In the genomic region with DNA sequence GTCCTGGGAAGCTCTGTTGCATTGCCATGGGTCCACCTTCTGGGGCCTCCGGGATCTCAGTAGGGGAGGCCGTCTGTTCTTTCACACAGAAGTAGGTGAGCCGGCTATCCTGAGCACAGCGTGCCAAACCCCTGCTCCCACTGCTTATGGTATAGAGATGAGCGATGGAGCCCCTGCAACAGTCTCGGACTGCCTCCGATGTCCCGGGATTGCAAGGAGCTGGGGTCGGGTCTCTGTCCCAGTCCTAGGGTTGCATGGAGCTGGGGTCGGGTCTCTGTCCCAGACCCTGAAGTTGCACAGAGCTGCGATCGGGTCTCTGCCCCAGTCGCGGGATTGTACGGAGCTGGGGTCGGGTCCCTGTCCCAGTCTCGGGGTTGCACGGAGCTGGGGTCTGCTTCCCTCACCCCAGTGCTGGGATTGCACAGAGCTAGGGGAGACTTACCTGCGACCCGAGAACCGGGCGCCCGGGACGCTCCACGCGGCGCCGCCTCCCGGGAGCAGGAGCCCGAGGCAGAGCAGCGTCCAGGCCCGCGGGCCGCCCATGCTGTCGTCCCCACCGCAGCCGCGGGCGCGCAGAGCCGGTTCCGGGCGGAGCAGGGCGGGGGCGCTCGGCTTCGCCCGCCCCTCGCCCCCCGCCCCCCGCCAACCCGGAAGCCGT, we compare ENCODE assay signal across 8 mouse cellular contexts. TPM values are rescaled to one million over a fixed set of nuclear protein-coding genes. Genes with fewer than 3 reads are reported as not detected.
DNase-seq lines count a peak whose midpoint lies in the region; ATAC-seq and TF ChIP-seq lines count a peak whose summit lies in the region.

Gene Emid1, minus strand, starts transcription at position 578 of the 658 bp plus-strand sequence.

- peak within 1 kb of the TSS; percentile 64 for H3K4me3 ChIP-seq in heart, embryonic 13.5 days
- H3K4me3 ChIP-seq in ES-E14 (ENCODE audit: insufficient read depth in 1 of 2, low read depth in 1 of 2, low read length in 2 of 2, poor library complexity in 1 of 2, severe bottlenecking in 1 of 2) = peak within 1 kb of the TSS; percentile 75 to 80
- peak within 1 kb of the TSS; percentile 42 for H3K4me3 ChIP-seq in embryonic fibroblast, embryonic 13.5 days (ENCODE audit: insufficient read depth, low read length)
- H3K4me3 ChIP-seq in intestine, embryonic 15.5 days (replicated peaks) = peak within 1 kb of the TSS; percentile 60

- H3K36me3 ChIP-seq in heart, embryonic 13.5 days = no peaks in the 10 kb centered on the region
- no peaks in the 10 kb centered on the region for H3K36me3 ChIP-seq in ES-E14 (ENCODE audit: control insufficient read depth, insufficient read depth, low read length, poor library complexity, severe bottlenecking)
- H3K36me3 ChIP-seq in intestine, embryonic 15.5 days = no peaks in the 10 kb centered on the region

- peak within 1 kb of the TSS; percentile 83 for H3K9ac ChIP-seq in heart, embryonic 13.5 days
- peak within 1 kb of the TSS; percentile 74 for H3K9ac ChIP-seq in ES-E14 (ENCODE audit: insufficient read depth, low read depth, low read length, poor library complexity, severe bottlenecking)
- peak within 1 kb of the TSS; percentile 81 for H3K9ac ChIP-seq in intestine, embryonic 15.5 days

- no peak for TF ChIP-seq CTCF in embryonic fibroblast, embryonic 13.5 days (IDR thresholded peaks at IDR 0.05; ENCODE audit: borderline replicate concordance, insufficient read depth, low read length)

- in situ Hi-C loops in ES-E14 (cut with MboI; ENCODE audit: low sequenced_read_pairs in 2 of 2, unreplicated experiment in 2 of 2) = no loop called here

- peaks cover 36% of the 10 kb centered on the region for H3K27me3 ChIP-seq in heart, embryonic 13.5 days (replicated peaks)
- H3K27me3 ChIP-seq in intestine, embryonic 15.5 days (replicated peaks) = no peaks in the 10 kb centered on the region

- peaks cover 34% of the 10 kb centered on the region for H3K4me1 ChIP-seq in heart, embryonic 13.5 days
- peaks cover 0 to 2% of the 10 kb centered on the region in 2 experiments; a peak in 1 of 4 replicates for H3K4me1 ChIP-seq in ES-E14 (ENCODE audit: control insufficient read depth in 2 of 2, insufficient read depth in 2 of 2, low read length in 2 of 2, poor library complexity in 1 of 2)
- no peaks in the 10 kb centered on the region for H3K4me1 ChIP-seq in embryonic fibroblast, embryonic 13.5 days (ENCODE audit: control insufficient read depth, insufficient read depth, low read length)
- peaks cover 44% of the 10 kb centered on the region for H3K4me1 ChIP-seq in intestine, embryonic 15.5 days (replicated peaks)

- WGBS in heart, embryonic 13.5 days = 2% methylated on average over 38 of the region's 53 CpGs
- WGBS in intestine, embryonic 15.5 days = under 1% methylated on average over 53 of the region's 53 CpGs

- TF ChIP-seq POLR2A in embryonic fibroblast, embryonic 13.5 days (IDR thresholded peaks at IDR 0.05; ENCODE audit: low read depth, low read length) = no peak

- peak within 1 kb of the TSS; percentile 96 for H3K4me2 ChIP-seq in heart, embryonic 13.5 days
- peak within 1 kb of the TSS; percentile 93 for H3K4me2 ChIP-seq in intestine, embryonic 15.5 days (replicated peaks)

- DNase-seq in heart, adult 9 months (ENCODE audit: low spot score in 2 of 2) = no peak
- no peak for DNase-seq in ES-E14 (ENCODE audit: low read depth, low spot score)
- DNase-seq in thymus, postnatal 10 days (ENCODE audit: low spot score in 2 of 2) = peak; percentile 25 to 63
- DNase-seq in left cerebral cortex, adult 9 months (ENCODE audit: low spot score in 2 of 2) = no peak

- no peak; the same call in 1 of the 2 replicates for ATAC-seq in heart, embryonic 13.5 days (ENCODE audit: extremely low read depth, insufficient number of reproducible peaks, low FRiP score, low TSS enrichment)
- peak; percentile 46 for ATAC-seq in intestine, embryonic 15.5 days
- ATAC-seq in megakaryocyte, adult 5-6 weeks (ENCODE audit: poor library complexity, severe bottlenecking) = 0 out of 2 replicates have a peak, but pooled peaks have one; percentile 35

- H3K9me3 ChIP-seq in heart, embryonic 13.5 days = no peaks in the 10 kb centered on the region
- H3K9me3 ChIP-seq in ES-E14 (ENCODE audit: control insufficient read depth, insufficient read depth, low read depth, low read length) = no peaks in the 10 kb centered on the region
- no peaks in the 10 kb centered on the region for H3K9me3 ChIP-seq in intestine, embryonic 15.5 days

- H3K27ac ChIP-seq in heart, embryonic 13.5 days (replicated peaks) = no peak within 1 kb of the TSS
- H3K27ac ChIP-seq in ES-E14 (ENCODE audit: insufficient read depth, low read depth, low read length, poor library complexity, severe bottlenecking) = no peak within 1 kb of the TSS
- H3K27ac ChIP-seq in embryonic fibroblast, embryonic 13.5 days (ENCODE audit: insufficient read depth, low read length) = no peak within 1 kb of the TSS
- H3K27ac ChIP-seq in intestine, embryonic 15.5 days = peak within 1 kb of the TSS; percentile 54

TF ChIP-seq in ES-E14, 5 proteins besides CTCF, POLR2A, EP300 and RAD21:
- TF ChIP-seq HCFC1 (IDR thresholded peaks at IDR 0.05; ENCODE audit: borderline replicate concordance, insufficient read depth, low read length) = no peak
- no peak for TF ChIP-seq CHD2 (IDR thresholded peaks at IDR 0.05; ENCODE audit: low read depth, low read length)
- no peak for TF ChIP-seq MAFK (IDR thresholded peaks at IDR 0.05; ENCODE audit: insufficient read depth, low read depth, low read length)
- TF ChIP-seq ZC3H11A (IDR thresholded peaks at IDR 0.05; ENCODE audit: borderline replicate concordance, low read depth, low read length) = no peak
- TF ChIP-seq ZNF384 (IDR thresholded peaks at IDR 0.05; ENCODE audit: low read depth, low read length) = no peak

RNA-seq across cellular contexts. Expression of gene Emid1, which starts in this region (rescaled TPM):
- polyA plus RNA-seq in heart, embryonic 13.5 days (2015; fragmentation: Nextera tagmentation; extraction: Ambion mirVana) = 8.6 and 9.3 TPM in 2 replicates
- 2.7 and 6.3 TPM in 2 replicates for total RNA-seq in ES-E14 (2012; rRNA removed)
- polyA plus RNA-seq in embryonic fibroblast, embryonic 13.5 days (2011; ENCODE audit: insufficient read length, low read depth, missing spikeins) = 2.3 and 4.1 TPM in 2 replicates
- polyA plus RNA-seq in intestine, embryonic 15.5 days (2015; fragmentation: Nextera tagmentation; extraction: Ambion mirVana) = 94.4 and 105 TPM in 2 replicates
- 0.85 and 2.7 TPM in 2 replicates for total RNA-seq in megakaryocyte, adult 5-6 weeks (2015)
- total RNA-seq in megakaryocyte, adult 5-6 weeks (2017) = 1.6 and 1.7 TPM in 2 replicates

Comparison
In these comparisons a context has a peak if more than half of its experiments do, and no peak if none do; other contexts are left out.
1. DNase-seq: peak in thymus, postnatal 10 days (2 of 2); none in heart, adult 9 months (0 of 2), ES-E14 (single experiment) and left cerebral cortex, adult 9 months (0 of 2).
2. Peak in every context shown above with its lines, with median percentiles within 50 percentile points of each other: H3K4me3 ChIP-seq and H3K9ac ChIP-seq.